In genomic region chr4:93334636-93335117, GRCm38 (mm10) we compare ENCODE assay signal across 7 mouse cellular contexts. TPM values are rescaled to one million over a fixed set of nuclear protein-coding genes. Genes with fewer than 3 reads are reported as not detected.
DNase-seq lines count a peak whose midpoint lies in the region; ATAC-seq and TF ChIP-seq lines count a peak whose summit lies in the region.

No protein-coding gene starts in this region.

- peak; percentile 92 for DNase-seq in adrenal gland, postnatal 14 days
- peak; percentile 88 for DNase-seq in embryonic facial prominence, embryonic 10.5 days (ENCODE audit: low spot score)
- DNase-seq in kidney, adult 11 months = peak; percentile 91
- peak; percentile 84 for DNase-seq in left cerebral cortex, postnatal 4 days

- WGBS in embryonic facial prominence, embryonic 10.5 days = under 1% methylated on average over 49 of the region's 49 CpGs
- under 1% methylated on average over 49 of the region's 49 CpGs for WGBS in midbrain, embryonic 12.5 days
- WGBS in small intestine, adult 2 months = under 1% methylated on average over 49 of the region's 49 CpGs

- intact Hi-C loops in left cerebral cortex, postnatal 4 days (cut with DNase I) = no loop called here

- peak overlapping the region; percentile 83 for H3K4me2 ChIP-seq in midbrain, embryonic 12.5 days (replicated peaks)

- TF ChIP-seq POLR2A in small intestine, adult 2 months (IDR thresholded peaks at IDR 0.05; ENCODE audit: low read depth, low read length) = peak; percentile 68

- peak overlapping the region; percentile 77 for H3K4me3 ChIP-seq in embryonic facial prominence, embryonic 10.5 days
- H3K4me3 ChIP-seq in midbrain, embryonic 12.5 days = peak overlapping the region; percentile 75
- H3K4me3 ChIP-seq in small intestine, adult 2 months (ENCODE audit: low read depth, low read length) = peak overlapping the region; percentile 84

- peak overlapping the region; percentile 88 for H3K9ac ChIP-seq in midbrain, embryonic 12.5 days (replicated peaks)

- H3K36me3 ChIP-seq in embryonic facial prominence, embryonic 10.5 days (replicated peaks) = no peaks in the 10 kb centered on the region
- H3K36me3 ChIP-seq in midbrain, embryonic 12.5 days = no peaks in the 10 kb centered on the region
- no peaks in the 10 kb centered on the region for H3K36me3 ChIP-seq in small intestine, adult 2 months (ENCODE audit: control insufficient read depth, insufficient read depth, low read length)

- peaks cover 7% of the 10 kb centered on the region; the same call in 1 of the 2 replicates for H3K4me1 ChIP-seq in embryonic facial prominence, embryonic 10.5 days
- no peaks in the 10 kb centered on the region for H3K4me1 ChIP-seq in midbrain, embryonic 12.5 days
- peaks cover 4% of the 10 kb centered on the region for H3K4me1 ChIP-seq in small intestine, adult 2 months (ENCODE audit: control insufficient read depth, insufficient read depth, insufficient read length, low read length)

- H3K27me3 ChIP-seq in embryonic facial prominence, embryonic 10.5 days (replicated peaks; ENCODE audit: low read depth, poor library complexity, severe bottlenecking) = no peaks in the 10 kb centered on the region
- no peaks in the 10 kb centered on the region for H3K27me3 ChIP-seq in midbrain, embryonic 12.5 days
- no peaks in the 10 kb centered on the region for H3K27me3 ChIP-seq in small intestine, adult 2 months (ENCODE audit: control insufficient read depth, insufficient read depth, low read length)

- ATAC-seq in granulocyte monocyte progenitor cell, adult 5-6 weeks (replicated peaks; ENCODE audit: poor library complexity, severe bottlenecking) = peak; percentile 87
- peak; percentile 89 for ATAC-seq in midbrain, embryonic 12.5 days (ENCODE audit: low FRiP score, low read depth)

- H3K9me3 ChIP-seq in embryonic facial prominence, embryonic 10.5 days = no peaks in the 10 kb centered on the region
- no peaks in the 10 kb centered on the region for H3K9me3 ChIP-seq in midbrain, embryonic 12.5 days

- H3K27ac ChIP-seq in embryonic facial prominence, embryonic 10.5 days (replicated peaks) = peak overlapping the region; percentile 96
- peak overlapping the region; percentile 93 for H3K27ac ChIP-seq in midbrain, embryonic 12.5 days (replicated peaks)
- peak overlapping the region; percentile 71 for H3K27ac ChIP-seq in small intestine, adult 2 months (ENCODE audit: insufficient read depth, low read depth, low read length)

- TF ChIP-seq CTCF in small intestine, adult 2 months (IDR thresholded peaks at IDR 0.05; ENCODE audit: extremely low read depth, insufficient read length, insufficient replicate concordance, low read depth, low read length) = no peak

RNA-seq across cellular contexts. Expression of gene Tusc1, which starts 0.6 kb away (rescaled TPM):
- total RNA-seq in adrenal gland, postnatal 14 days (2021) = 13.0 and 17.8 TPM in 2 replicates
- 3.3 and 3.9 TPM in 2 replicates for polyA plus RNA-seq in embryonic facial prominence, embryonic 10.5 days (2016; fragmentation: Nextera tagmentation; extraction: Ambion mirVana)
- total RNA-seq in granulocyte monocyte progenitor cell, adult 5-6 weeks (2014; fragmentation: Nextera tagmentation) = 9.5 and 11.3 TPM in 2 replicates
- total RNA-seq in granulocyte monocyte progenitor cell, adult 5-6 weeks (2017) = 3.2 and 4.4 TPM in 2 replicates
- 10 to 100 TPM; 22.6 to 23.5 TPM for total RNA-seq in left cerebral cortex, postnatal 4 days (2021)
- polyA plus RNA-seq in midbrain, embryonic 12.5 days (2016; fragmentation: Nextera tagmentation; extraction: Ambion mirVana) = 9.1 and 11.0 TPM in 2 replicates
- polyA plus RNA-seq in small intestine, adult 2 months (2012; rRNA removed) = 4.0 and 9.2 TPM in 2 replicates

Comparison
In these comparisons a context has a peak if more than half of its experiments do, and no peak if none do; other contexts are left out.
1. Peak in every context shown above with its lines: DNase-seq, ATAC-seq, H3K4me3 ChIP-seq and H3K27ac ChIP-seq.